Comparison of ENCODE assay signal across 10 mouse cellular contexts in the genomic region with DNA sequence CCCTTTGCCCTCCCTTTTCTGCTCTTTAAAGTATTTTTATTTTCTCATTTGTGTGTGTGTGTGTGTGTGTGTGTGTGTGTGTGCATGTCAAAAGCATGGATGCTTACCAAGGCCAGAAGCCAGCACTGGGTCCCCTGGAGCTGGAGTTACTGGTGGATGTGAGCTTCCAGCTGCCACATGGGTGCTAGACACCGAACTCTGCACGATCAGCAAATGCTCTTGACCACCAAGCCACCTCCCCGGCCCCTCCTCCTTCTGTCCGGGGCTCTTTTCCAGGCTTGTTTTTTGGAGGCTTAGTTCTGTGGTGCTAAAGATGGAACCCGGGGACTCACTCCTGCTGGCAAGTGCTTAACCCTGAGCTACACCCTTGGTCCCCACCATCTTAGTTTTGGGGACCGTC. TPM values are rescaled to one million over a fixed set of nuclear protein-coding genes. Genes with fewer than 3 reads are reported as not detected.
DNase-seq lines count a peak whose midpoint lies in the region; ATAC-seq lines count a peak whose summit lies in the region.
"Had no signal": no experiment of that assay in that cellular context is flagged by ENCODE, and none has a peak within 500 bp of the region (broad histone marks: within the 10 kb centered on the region; RNA-seq: fewer than 3 reads in every experiment).

No protein-coding gene starts in this region.

- H3K36me3 ChIP-seq in intestine, embryonic 15.5 days = no peaks in the 10 kb centered on the region
- H3K36me3 ChIP-seq in intestine, embryonic 16.5 days (ENCODE audit: control insufficient read depth, insufficient read depth, low read length) = no peaks in the 10 kb centered on the region
- no peaks in the 10 kb centered on the region for H3K36me3 ChIP-seq in megakaryocyte, embryonic 14.5 days (replicated peaks; ENCODE audit: low read length)
- no peaks in the 10 kb centered on the region for H3K36me3 ChIP-seq in heart, embryonic 11.5 days (ENCODE audit: control insufficient read depth, insufficient read depth, low read length)
- H3K36me3 ChIP-seq in macrophage (ENCODE audit: inconsistent target) = no peaks in the 10 kb centered on the region
- peaks cover 20% of the 10 kb centered on the region for H3K36me3 ChIP-seq in embryonic facial prominence, embryonic 10.5 days (replicated peaks)
- H3K36me3 ChIP-seq: limb, embryonic 15.5 days had no signal

- H3K9me3 ChIP-seq in intestine, embryonic 15.5 days = no peaks in the 10 kb centered on the region
- no peaks in the 10 kb centered on the region for H3K9me3 ChIP-seq in intestine, embryonic 16.5 days (ENCODE audit: control insufficient read depth, low read length)
- H3K9me3 ChIP-seq in megakaryocyte, embryonic 14.5 days = no peaks in the 10 kb centered on the region
- H3K9me3 ChIP-seq in heart, embryonic 11.5 days (replicated peaks; ENCODE audit: control insufficient read depth, low read length) = no peaks in the 10 kb centered on the region
- H3K9me3 ChIP-seq in embryonic facial prominence, embryonic 10.5 days = no peaks in the 10 kb centered on the region
- H3K9me3 ChIP-seq: limb, embryonic 15.5 days had no signal

- 85% methylated on average over 6 of the region's 6 CpGs for WGBS in intestine, embryonic 15.5 days
- WGBS in intestine, embryonic 16.5 days = 85% methylated on average over 6 of the region's 6 CpGs
- WGBS in heart, embryonic 11.5 days (ENCODE audit: insufficient replicate concordance) = 65% methylated on average over 6 of the region's 6 CpGs
- 87% methylated on average over 6 of the region's 6 CpGs for WGBS in macrophage (ENCODE audit: missing documents)
- WGBS in embryonic facial prominence, embryonic 10.5 days = 90% methylated on average over 6 of the region's 6 CpGs

- peaks cover 74% of the 10 kb centered on the region for H3K79me2 ChIP-seq in macrophage (ENCODE audit: inconsistent target)

- no peaks in the 10 kb centered on the region for H3K27me3 ChIP-seq in intestine, embryonic 15.5 days (replicated peaks)
- no peaks in the 10 kb centered on the region for H3K27me3 ChIP-seq in intestine, embryonic 16.5 days (replicated peaks; ENCODE audit: control insufficient read depth, insufficient read depth, low read length)
- H3K27me3 ChIP-seq in megakaryocyte, embryonic 14.5 days (replicated peaks) = no peaks in the 10 kb centered on the region
- H3K27me3 ChIP-seq in heart, embryonic 11.5 days (ENCODE audit: control insufficient read depth, insufficient read depth, low read length) = no peaks in the 10 kb centered on the region
- no peaks in the 10 kb centered on the region for H3K27me3 ChIP-seq in embryonic facial prominence, embryonic 10.5 days (replicated peaks; ENCODE audit: low read depth, poor library complexity, severe bottlenecking)
- H3K27me3 ChIP-seq: limb, embryonic 15.5 days had no signal

- no peak for DNase-seq in embryonic facial prominence, embryonic 10.5 days (ENCODE audit: low spot score)
- DNase-seq in embryo, embryonic 10.5 days (ENCODE audit: low spot score) = no peak

- H3K4me1 ChIP-seq in intestine, embryonic 15.5 days (replicated peaks) = peaks cover 17% of the 10 kb centered on the region
- H3K4me1 ChIP-seq in intestine, embryonic 16.5 days (ENCODE audit: control insufficient read depth, insufficient read depth, low read length) = peaks cover 16% of the 10 kb centered on the region
- H3K4me1 ChIP-seq in megakaryocyte, embryonic 14.5 days = peaks cover 74% of the 10 kb centered on the region
- H3K4me1 ChIP-seq in heart, embryonic 11.5 days (ENCODE audit: control insufficient read depth, insufficient read depth, low read length) = peaks cover 47% of the 10 kb centered on the region
- peaks cover 26% of the 10 kb centered on the region for H3K4me1 ChIP-seq in embryonic facial prominence, embryonic 10.5 days

- H3K9ac ChIP-seq in intestine, embryonic 15.5 days = no peak overlapping the region
- no peak overlapping the region for H3K9ac ChIP-seq in intestine, embryonic 16.5 days (ENCODE audit: low read depth, low read length)
- H3K9ac ChIP-seq in heart, embryonic 11.5 days (ENCODE audit: low read depth, low read length) = peak overlapping the region; percentile 16

- no peak for ATAC-seq in intestine, embryonic 15.5 days
- no peak for ATAC-seq in intestine, embryonic 16.5 days
- ATAC-seq in megakaryocyte, adult 5-6 weeks (ENCODE audit: poor library complexity, severe bottlenecking) = no peak
- no peak for ATAC-seq in heart, embryonic 11.5 days (replicated peaks; ENCODE audit: insufficient number of reproducible peaks, low FRiP score, low TSS enrichment)

- no peak overlapping the region for H3K4me3 ChIP-seq in intestine, embryonic 15.5 days (replicated peaks)
- no peak overlapping the region for H3K4me3 ChIP-seq in intestine, embryonic 16.5 days (ENCODE audit: low read length)
- peak overlapping the region; percentile 88 for H3K4me3 ChIP-seq in megakaryocyte, embryonic 14.5 days (replicated peaks)
- peak overlapping the region; percentile 4; the same call in 1 of the 2 replicates for H3K4me3 ChIP-seq in heart, embryonic 11.5 days (ENCODE audit: low read depth, low read length)
- H3K4me3 ChIP-seq in macrophage (ENCODE audit: inconsistent target) = peak overlapping the region; percentile 21; the same call in 1 of the 2 replicates
- no peak overlapping the region for H3K4me3 ChIP-seq in embryonic facial prominence, embryonic 10.5 days
- H3K4me3 ChIP-seq: limb, embryonic 15.5 days had no signal

- no peak overlapping the region for H3K27ac ChIP-seq in intestine, embryonic 15.5 days
- no peak overlapping the region for H3K27ac ChIP-seq in intestine, embryonic 16.5 days (ENCODE audit: low read length)
- H3K27ac ChIP-seq in heart, embryonic 11.5 days (ENCODE audit: low read depth, low read length) = peak overlapping the region; percentile 73
- peak overlapping the region; percentile 73 for H3K27ac ChIP-seq in macrophage
- H3K27ac ChIP-seq in embryonic facial prominence, embryonic 10.5 days (replicated peaks) = no peak overlapping the region
- H3K27ac ChIP-seq: limb, embryonic 15.5 days had no signal

- peak overlapping the region; percentile 28; the same call in 1 of the 2 replicates for H3K4me2 ChIP-seq in intestine, embryonic 15.5 days (replicated peaks)
- H3K4me2 ChIP-seq in intestine, embryonic 16.5 days (ENCODE audit: low read depth, low read length) = no peak overlapping the region
- peak overlapping the region; percentile 57 for H3K4me2 ChIP-seq in heart, embryonic 11.5 days
- H3K4me2 ChIP-seq: limb, embryonic 15.5 days had no signal

RNA-seq across cellular contexts. Expression of a gene that starts 3.7 kb away (rescaled TPM):
- polyA plus RNA-seq in intestine, embryonic 15.5 days (2015; fragmentation: Nextera tagmentation; extraction: Ambion mirVana) = 9.5 and 10.2 TPM in 2 replicates
- 7.9 and 9.6 TPM in 2 replicates for polyA plus RNA-seq in intestine, embryonic 16.5 days (2015; fragmentation: Nextera tagmentation; extraction: Ambion mirVana)
- polyA plus RNA-seq in megakaryocyte, embryonic 14.5 days (2012; ENCODE audit: insufficient read depth, low replicate concordance) = 0.95 and 2.5 TPM in 2 replicates
- 12.3 and 14.5 TPM in 2 replicates for total RNA-seq in megakaryocyte, adult 5-6 weeks (2015)
- 8.6 and 11.3 TPM in 2 replicates for total RNA-seq in megakaryocyte, adult 5-6 weeks (2017)
- polyA plus RNA-seq in heart, embryonic 11.5 days (2014; fragmentation: Nextera tagmentation; extraction: Ambion mirVana) = 8.9 and 10.5 TPM in 2 replicates
- 1 to 10 TPM in 21 of 26 experiments, under 1 TPM in 5; 0.24 to 9.6 (median 2.9) TPM for total RNA-seq in macrophage (2018; cell fraction: chromatin; rRNA removed)
- total RNA-seq in macrophage (2018; cell fraction: cytosol; rRNA removed) = 10 to 100 TPM in 24 of 26 experiments, 1 to 10 TPM in 2; 7.8 to 23.1 (median 19.0) TPM
- total RNA-seq in macrophage (2018; cell fraction: nucleus; rRNA removed) = 10 to 100 TPM in 15 of 26 experiments, 1 to 10 TPM in 11; 2.7 to 22.7 (median 11.0) TPM
- polyA plus RNA-seq in macrophage (2018) = 13.1 to 14.3 TPM (median 13.5 TPM) in 3 replicates
- polyA plus RNA-seq in embryonic facial prominence, embryonic 10.5 days (2016; fragmentation: Nextera tagmentation; extraction: Ambion mirVana) = 12.4 and 13.0 TPM in 2 replicates

RNA-seq across cellular contexts. Expression of a gene that starts 25.3 kb away (rescaled TPM):
- polyA plus RNA-seq in intestine, embryonic 15.5 days (2015; fragmentation: Nextera tagmentation; extraction: Ambion mirVana) = 24.5 and 29.5 TPM in 2 replicates
- polyA plus RNA-seq in intestine, embryonic 16.5 days (2015; fragmentation: Nextera tagmentation; extraction: Ambion mirVana) = 20.4 and 26.9 TPM in 2 replicates
- 3.4 TPM in 1 of 2 replicates, not detected in the other for polyA plus RNA-seq in megakaryocyte, embryonic 14.5 days (2012; ENCODE audit: insufficient read depth, low replicate concordance)
- 26.9 and 35.6 TPM in 2 replicates for total RNA-seq in megakaryocyte, adult 5-6 weeks (2015)
- 35.7 and 36.8 TPM in 2 replicates for total RNA-seq in megakaryocyte, adult 5-6 weeks (2017)
- polyA plus RNA-seq in heart, embryonic 11.5 days (2014; fragmentation: Nextera tagmentation; extraction: Ambion mirVana) = 32.8 and 34.0 TPM in 2 replicates
- 10 to 100 TPM in 1 of 26 experiments, 1 to 10 TPM in 22, under 1 TPM in 1, not detected in 2; 0.66 to 10.2 (median 2.9) TPM for total RNA-seq in macrophage (2018; cell fraction: chromatin; rRNA removed)
- total RNA-seq in macrophage (2018; cell fraction: cytosol; rRNA removed) = 1 to 10 TPM in 25 of 26 experiments, under 1 TPM in 1; 0.96 to 3.0 (median 1.9) TPM
- 10 to 100 TPM in 1 of 26 experiments, 1 to 10 TPM in 21, under 1 TPM in 3, not detected in 1; 0.35 to 10.8 (median 2.2) TPM for total RNA-seq in macrophage (2018; cell fraction: nucleus; rRNA removed)
- polyA plus RNA-seq in macrophage (2018) = 2.0 to 6.7 TPM (median 4.5 TPM) in 3 replicates
- polyA plus RNA-seq in embryonic facial prominence, embryonic 10.5 days (2016; fragmentation: Nextera tagmentation; extraction: Ambion mirVana) = 61.7 and 62.1 TPM in 2 replicates

RNA-seq across cellular contexts. Expression of a gene that starts 25.6 kb away (rescaled TPM):
- 73.1 and 79.8 TPM in 2 replicates for polyA plus RNA-seq in intestine, embryonic 15.5 days (2015; fragmentation: Nextera tagmentation; extraction: Ambion mirVana)
- 68.1 and 77.2 TPM in 2 replicates for polyA plus RNA-seq in intestine, embryonic 16.5 days (2015; fragmentation: Nextera tagmentation; extraction: Ambion mirVana)
- polyA plus RNA-seq in megakaryocyte, embryonic 14.5 days (2012; ENCODE audit: insufficient read depth, low replicate concordance) = 36.1 TPM in 1 of 2 replicates, not detected in the other
- 43.3 and 49.2 TPM in 2 replicates for total RNA-seq in megakaryocyte, adult 5-6 weeks (2015)
- 51.7 and 66.0 TPM in 2 replicates for total RNA-seq in megakaryocyte, adult 5-6 weeks (2017)
- polyA plus RNA-seq in heart, embryonic 11.5 days (2014; fragmentation: Nextera tagmentation; extraction: Ambion mirVana) = 102 and 113 TPM in 2 replicates
- 1 to 10 TPM in 15 of 26 experiments, under 1 TPM in 2, not detected in 9; 0.41 to 6.3 (median 1.9) TPM for total RNA-seq in macrophage (2018; cell fraction: chromatin; rRNA removed)
- 10 to 100 TPM in 8 of 26 experiments, 1 to 10 TPM in 18; 5.9 to 15.8 (median 9.7) TPM for total RNA-seq in macrophage (2018; cell fraction: cytosol; rRNA removed)
- total RNA-seq in macrophage (2018; cell fraction: nucleus; rRNA removed) = 10 to 100 TPM in 1 of 26 experiments, 1 to 10 TPM in 24, under 1 TPM in 1; 0.82 to 10.5 (median 3.9) TPM
- polyA plus RNA-seq in macrophage (2018) = 7.6 to 14.5 TPM (median 13.8 TPM) in 3 replicates
- polyA plus RNA-seq in embryonic facial prominence, embryonic 10.5 days (2016; fragmentation: Nextera tagmentation; extraction: Ambion mirVana) = 72.6 and 77.7 TPM in 2 replicates

RNA-seq across cellular contexts. Expression of a gene that starts 31.9 kb away (rescaled TPM):
- 1.2 and 1.3 TPM in 2 replicates for polyA plus RNA-seq in intestine, embryonic 15.5 days (2015; fragmentation: Nextera tagmentation; extraction: Ambion mirVana)
- 0.76 and 0.80 TPM in 2 replicates for polyA plus RNA-seq in intestine, embryonic 16.5 days (2015; fragmentation: Nextera tagmentation; extraction: Ambion mirVana)
- 1.8 and 2.0 TPM in 2 replicates for polyA plus RNA-seq in megakaryocyte, embryonic 14.5 days (2012; ENCODE audit: insufficient read depth, low replicate concordance)
- 0.40 and 0.43 TPM in 2 replicates for total RNA-seq in megakaryocyte, adult 5-6 weeks (2015)
- 0.29 and 0.37 TPM in 2 replicates for total RNA-seq in megakaryocyte, adult 5-6 weeks (2017)
- 0.66 and 0.83 TPM in 2 replicates for polyA plus RNA-seq in heart, embryonic 11.5 days (2014; fragmentation: Nextera tagmentation; extraction: Ambion mirVana)
- 1 to 10 TPM in 12 of 26 experiments, under 1 TPM in 10, not detected in 4; 0.29 to 2.5 (median 1.2) TPM for total RNA-seq in macrophage (2018; cell fraction: chromatin; rRNA removed)
- 1 to 10 TPM in 11 of 26 experiments, under 1 TPM in 15; 0.14 to 1.4 (median 0.88) TPM for total RNA-seq in macrophage (2018; cell fraction: cytosol; rRNA removed)
- total RNA-seq in macrophage (2018; cell fraction: nucleus; rRNA removed) = 1 to 10 TPM in 12 of 26 experiments, under 1 TPM in 13, not detected in 1; 0.36 to 2.5 (median 0.92) TPM
- 0.57 to 1.3 TPM (median 0.98 TPM) in 3 replicates for polyA plus RNA-seq in macrophage (2018)
- 2.0 and 2.4 TPM in 2 replicates for polyA plus RNA-seq in embryonic facial prominence, embryonic 10.5 days (2016; fragmentation: Nextera tagmentation; extraction: Ambion mirVana)
- polyA plus RNA-seq: activated CD4-positive, CD25-positive, alpha-beta regulatory T cell, adult 4 months had no signal

RNA-seq across cellular contexts. Expression of a gene that starts 46.5 kb away (rescaled TPM):
- 165 and 181 TPM in 2 replicates for polyA plus RNA-seq in intestine, embryonic 15.5 days (2015; fragmentation: Nextera tagmentation; extraction: Ambion mirVana)
- 164 and 173 TPM in 2 replicates for polyA plus RNA-seq in intestine, embryonic 16.5 days (2015; fragmentation: Nextera tagmentation; extraction: Ambion mirVana)
- polyA plus RNA-seq in megakaryocyte, embryonic 14.5 days (2012; ENCODE audit: insufficient read depth, low replicate concordance) = 1.6 and 4.9 TPM in 2 replicates
- 12.6 and 15.5 TPM in 2 replicates for total RNA-seq in megakaryocyte, adult 5-6 weeks (2015)
- 12.6 and 25.3 TPM in 2 replicates for total RNA-seq in megakaryocyte, adult 5-6 weeks (2017)
- 91.7 and 95.2 TPM in 2 replicates for polyA plus RNA-seq in heart, embryonic 11.5 days (2014; fragmentation: Nextera tagmentation; extraction: Ambion mirVana)
- total RNA-seq in macrophage (2018; cell fraction: chromatin; rRNA removed) = 10 to 100 TPM in 4 of 26 experiments, 1 to 10 TPM in 21, under 1 TPM in 1; 0.96 to 17.0 (median 4.1) TPM
- total RNA-seq in macrophage (2018; cell fraction: cytosol; rRNA removed) = 10 to 100 TPM; 13.8 to 33.5 (median 25.1) TPM
- 10 to 100 TPM in 7 of 26 experiments, 1 to 10 TPM in 19; 1.8 to 27.4 (median 7.8) TPM for total RNA-seq in macrophage (2018; cell fraction: nucleus; rRNA removed)
- polyA plus RNA-seq in macrophage (2018) = 26.8 to 67.0 TPM (median 34.5 TPM) in 3 replicates
- 183 and 189 TPM in 2 replicates for polyA plus RNA-seq in embryonic facial prominence, embryonic 10.5 days (2016; fragmentation: Nextera tagmentation; extraction: Ambion mirVana)

Comparison
In these comparisons a context has a peak if more than half of its experiments do, and no peak if none do; other contexts are left out.
1. H3K27ac ChIP-seq: peak in heart, embryonic 11.5 days (single experiment) and macrophage (single experiment); none in intestine, embryonic 15.5 days (single experiment), intestine, embryonic 16.5 days (single experiment) and embryonic facial prominence, embryonic 10.5 days (single experiment).
2. H3K4me3 ChIP-seq: peak in megakaryocyte, embryonic 14.5 days (single experiment), heart, embryonic 11.5 days (single experiment) and macrophage (single experiment); none in intestine, embryonic 15.5 days (single experiment), intestine, embryonic 16.5 days (single experiment) and embryonic facial prominence, embryonic 10.5 days (single experiment).